19 mouse cellular contexts compared by ENCODE assay signal in the genomic region with DNA sequence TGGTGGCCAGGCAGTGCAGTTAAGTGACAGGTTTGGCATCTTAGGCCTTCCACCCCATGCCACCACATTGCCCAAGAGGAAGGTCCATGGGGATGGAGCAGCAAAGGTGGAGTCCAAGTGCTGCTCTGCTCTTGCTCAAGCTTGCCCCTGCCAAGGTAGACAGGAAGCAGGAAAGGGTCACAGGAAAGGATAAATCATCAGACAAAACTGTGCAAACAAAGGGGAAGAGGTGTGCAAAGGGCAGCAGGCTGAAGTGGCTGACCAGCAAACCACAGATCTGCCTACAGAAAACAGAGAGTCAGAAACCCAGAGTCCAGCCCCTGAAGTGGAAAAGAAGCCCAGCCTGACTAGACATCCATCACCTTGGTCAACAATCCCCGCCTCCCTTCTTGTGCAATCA.
"Had no signal": no experiment of that assay in that cellular context is flagged by ENCODE, and none has a peak within 500 bp of the region (broad histone marks: within the 10 kb centered on the region; RNA-seq: fewer than 3 reads in every experiment).

No protein-coding gene starts in this region.

- H3K9me3 ChIP-seq: intestine, embryonic 15.5 days; limb, embryonic 13.5 days had no signal

- H3K4me2 ChIP-seq: intestine, embryonic 15.5 days; limb, embryonic 13.5 days; lung, embryonic 14.5 days; midbrain, embryonic 11.5 days had no signal

- DNase-seq: kidney, adult 11 months; kidney, postnatal 4 days; left cerebral cortex, postnatal 4 days; lung, embryonic 14.5 days; midbrain, embryonic 14.5 days; right cerebral cortex, adult 18-20 months; right cerebral cortex, postnatal 14 days; right cerebral cortex, postnatal 4 days; thymus, adult 2 months; thymus, postnatal 14 days; thymus, postnatal 4 days had no signal

- H3K4me3 ChIP-seq: intestine, embryonic 15.5 days; limb, embryonic 13.5 days had no signal

- H3K9ac ChIP-seq: intestine, embryonic 15.5 days; limb, embryonic 13.5 days; liver, embryonic 14.5 days; lung, embryonic 14.5 days had no signal

- H3K27me3 ChIP-seq: intestine, embryonic 15.5 days; limb, embryonic 13.5 days had no signal

- H3K36me3 ChIP-seq: intestine, embryonic 15.5 days; limb, embryonic 13.5 days had no signal

- ATAC-seq: intestine, embryonic 15.5 days; lung, postnatal 0 days had no signal

- H3K27ac ChIP-seq: intestine, embryonic 15.5 days; kidney, postnatal 0 days; limb, embryonic 13.5 days; liver, embryonic 14.5 days; macrophage; stomach, postnatal 0 days had no signal

- H3K4me1 ChIP-seq: intestine, embryonic 15.5 days; limb, embryonic 13.5 days had no signal
